Mouse (Mus musculus) limb, embryonic 15.5 days (tissue): Measurements from ENCODE around the gene Mad2l2. TPM values are rescaled to one million over a fixed set of nuclear protein-coding genes. Genes with fewer than 3 reads are reported as not detected.
"Not testable (repeated sequence)": the region's sequence is repeated elsewhere in the genome, so short reads cannot be mapped to it uniquely, and the experiment has no call there.

ENCODE experiments used
- ATAC-seq: fragments of 200-750 bp; cut with Nextera tagmentation; 2 replicates; pipeline ENCODE4 v1.8.0; 2017; ENCODE audit warnings: low read depth, moderate TSS enrichment; ENCODE audit not compliant: insufficient number of reproducible peaks, low FRiP score, low TSS enrichment
- H3K27ac ChIP-seq: fragments of 300-500 bp; sonication (generic); 2 replicates; pipeline ENCODE4 v1.5.1; 2015; ENCODE audit warnings: moderate library complexity, mild to moderate bottlenecking, inconsistent platforms
- H3K27me3 ChIP-seq: fragments of 300-500 bp; sonication (generic); 2 replicates; pipeline ENCODE4 v1.6.1; 2015; ENCODE audit warnings: inconsistent platforms
- H3K36me3 ChIP-seq: fragments of 300-500 bp; sonication (generic); 2 replicates; pipeline ENCODE4 v1.6.1; 2015; ENCODE audit warnings: inconsistent platforms
- H3K4me1 ChIP-seq: fragments of 300-500 bp; sonication (generic); 2 replicates; pipeline ENCODE4 v1.6.1; 2015; ENCODE audit warnings: inconsistent platforms
- H3K4me2 ChIP-seq: fragments of 300-500 bp; sonication (generic); 2 replicates; pipeline ENCODE4 v1.6.1; 2015; ENCODE audit warnings: mild to moderate bottlenecking, inconsistent platforms
- H3K4me3 ChIP-seq: fragments of 300-500 bp; sonication (generic); 2 replicates; pipeline ENCODE4 v1.5.1; 2015; ENCODE audit warnings: mild to moderate bottlenecking, inconsistent platforms
- H3K9ac ChIP-seq: fragments of 300-500 bp; sonication (generic); 2 replicates; pipeline ENCODE4 v1.6.1; 2015; ENCODE audit warnings: inconsistent platforms
- H3K9me3 ChIP-seq: fragments of 300-500 bp; sonication (generic); 2 replicates; pipeline ENCODE4 v1.6.1; 2016; ENCODE audit warnings: inconsistent platforms
- WGBS: fragments of 180-500 bp; shearing (Covaris S2); methylation state at CpG from one replicate; pipeline ENCODE4 v1.1.7; 2015; 5-methylcytosine and 5-hydroxymethylcytosine counted together
- microRNA-seq: library from miRNA; unstranded; fragments of <30 nt; microRNA quantifications from one replicate; pipeline ENCODE4, GENCODE M21; 2016
- polyA plus RNA-seq: library from polyadenylated mRNA; unstranded; fragments of >200 nt; fragmentation: Nextera tagmentation; extraction: Ambion mirVana; gene quantifications from 2 replicates; pipeline ENCODE4 v1.2.1, GENCODE M21; 2015

Mad2l2 gene
- polyA plus RNA-seq, 1 experiment from 2014 or later, result 47.7 TPM

GRCm38 (mm10) chr4:148182363-148182762, 52.2 kb downstream of the Mad2l2 start:
- no peak for ATAC-seq
- peaks cover 8% of the 10 kb centered on the region for H3K4me1 ChIP-seq
- H3K4me2 ChIP-seq, result no peak overlapping the region
- no peaks in the 10 kb centered on the region for H3K36me3 ChIP-seq
- no peak overlapping the region for H3K27ac ChIP-seq
- WGBS, result 26% methylated on average over 8 of the region's 8 CpGs
- no peak overlapping the region for H3K4me3 ChIP-seq
- H3K9me3 ChIP-seq, result no peaks in the 10 kb centered on the region
- peaks cover 9% of the 10 kb centered on the region for H3K27me3 ChIP-seq
- H3K9ac ChIP-seq, result no peak overlapping the region

DNA sequence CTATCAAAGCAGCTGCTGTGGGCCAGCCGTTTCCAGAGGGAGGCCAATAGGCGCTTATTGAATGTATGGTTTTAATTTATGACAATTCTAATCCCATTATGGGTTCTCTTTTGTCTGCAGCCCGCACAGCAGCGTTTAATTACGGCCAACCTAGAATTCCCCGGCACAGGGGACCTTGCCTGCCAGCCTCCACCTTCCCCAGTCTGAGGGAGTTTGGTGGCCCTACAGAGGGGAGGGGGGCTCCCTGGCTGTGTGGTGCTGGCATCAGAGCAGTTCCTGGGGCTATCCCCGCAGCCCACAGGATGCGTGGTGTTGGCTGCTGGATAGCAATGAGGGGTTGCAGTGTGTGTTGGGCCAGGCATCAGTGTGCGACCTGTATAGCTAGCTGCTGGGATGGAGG, 54.4 kb downstream of the Mad2l2 start:
- H3K4me1 ChIP-seq, result peaks cover 8% of the 10 kb centered on the region
- H3K36me3 ChIP-seq, result no peaks in the 10 kb centered on the region
- H3K4me3 ChIP-seq, result no peak overlapping the region
- H3K27me3 ChIP-seq, result no peaks in the 10 kb centered on the region
- 15% methylated on average over 9 of the region's 9 CpGs for WGBS
- no peak for ATAC-seq
- H3K9ac ChIP-seq, result no peak overlapping the region
- H3K9me3 ChIP-seq, result no peaks in the 10 kb centered on the region
- H3K4me2 ChIP-seq, result no peak overlapping the region
- no peak overlapping the region for H3K27ac ChIP-seq

DNA sequence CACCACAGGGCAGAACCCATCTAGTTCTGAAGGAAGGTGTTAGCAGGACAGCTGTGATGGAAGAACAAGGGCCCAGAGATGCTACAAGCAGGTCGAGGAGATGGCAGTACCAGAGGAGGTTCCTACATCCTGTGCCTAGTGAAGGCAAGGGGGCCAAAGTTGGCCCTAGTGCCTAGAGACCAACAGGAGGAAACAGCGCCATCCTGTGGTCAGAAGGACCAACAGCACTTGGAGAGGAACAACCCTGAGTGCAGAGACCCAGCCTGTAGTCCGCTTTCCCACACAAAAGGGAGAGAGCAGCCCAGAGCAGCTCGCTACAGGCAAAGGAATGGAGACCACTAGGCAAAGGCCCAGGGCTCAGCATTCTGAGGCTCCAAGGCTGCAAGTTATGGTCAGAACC, 55.6 kb downstream of the Mad2l2 start:
- H3K4me2 ChIP-seq, result no peak overlapping the region
- H3K9ac ChIP-seq, result no peak overlapping the region
- no peaks in the 10 kb centered on the region for H3K27me3 ChIP-seq
- peaks cover 8% of the 10 kb centered on the region for H3K4me1 ChIP-seq
- H3K4me3 ChIP-seq, result no peak overlapping the region
- 70% methylated on average over 4 of the region's 4 CpGs for WGBS
- H3K9me3 ChIP-seq, result no peaks in the 10 kb centered on the region
- no peaks in the 10 kb centered on the region for H3K36me3 ChIP-seq
- no peak overlapping the region for H3K27ac ChIP-seq
- ATAC-seq, result no peak

- H3K36me3 ChIP-seq, H3K9me3 ChIP-seq, H3K4me3 ChIP-seq, ATAC-seq, H3K27ac ChIP-seq, H3K4me2 ChIP-seq, H3K27me3 ChIP-seq, H3K4me1 ChIP-seq, H3K9ac ChIP-seq: not testable (repeated sequence)
- WGBS, result 83% methylated on average over 1 of the region's 1 CpGs
Observed at GRCm38 (mm10) chr4:148188767-148189166, 58.6 kb downstream of the Mad2l2 start.

DNA sequence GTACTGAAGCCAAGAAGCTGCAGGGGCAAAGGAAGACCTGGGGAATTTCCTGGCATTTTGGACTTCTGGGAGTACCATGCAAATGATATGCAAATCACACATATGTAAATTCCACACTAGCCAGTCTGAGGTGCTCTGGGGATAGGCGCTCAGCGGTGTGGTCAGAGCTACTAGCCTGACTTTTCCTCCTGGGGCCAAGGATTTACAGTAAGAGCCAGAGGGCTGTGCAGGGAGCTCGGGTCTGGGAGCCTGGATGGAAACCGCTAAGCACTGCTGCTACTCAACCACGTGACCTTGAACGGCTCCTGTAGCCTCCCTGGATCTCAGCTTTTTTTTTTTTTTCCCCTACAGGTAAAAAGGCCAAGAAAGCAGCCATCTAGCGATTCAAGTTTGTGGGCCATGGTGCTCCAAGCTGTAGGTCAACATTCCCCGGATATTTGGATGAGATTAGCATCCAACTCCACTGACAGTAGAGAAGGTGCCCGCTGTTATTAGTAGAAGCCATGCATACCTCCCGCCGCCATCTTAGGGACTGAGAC, 62.6 kb downstream of the Mad2l2 start:
- Histone ChIP-seq H3K4me2 (no peak overlapping the region), H3K4me3 (no peak overlapping the region), H3K36me3 (no peaks in the 10 kb centered on the region), H3K4me1 (no peaks in the 10 kb centered on the region), H3K27me3 (no peaks in the 10 kb centered on the region), H3K9ac (no peak overlapping the region), H3K9me3 (no peaks in the 10 kb centered on the region), H3K27ac (no peak overlapping the region)
- WGBS, result 31% methylated on average over 11 of the region's 11 CpGs
- no peak for ATAC-seq

DNA sequence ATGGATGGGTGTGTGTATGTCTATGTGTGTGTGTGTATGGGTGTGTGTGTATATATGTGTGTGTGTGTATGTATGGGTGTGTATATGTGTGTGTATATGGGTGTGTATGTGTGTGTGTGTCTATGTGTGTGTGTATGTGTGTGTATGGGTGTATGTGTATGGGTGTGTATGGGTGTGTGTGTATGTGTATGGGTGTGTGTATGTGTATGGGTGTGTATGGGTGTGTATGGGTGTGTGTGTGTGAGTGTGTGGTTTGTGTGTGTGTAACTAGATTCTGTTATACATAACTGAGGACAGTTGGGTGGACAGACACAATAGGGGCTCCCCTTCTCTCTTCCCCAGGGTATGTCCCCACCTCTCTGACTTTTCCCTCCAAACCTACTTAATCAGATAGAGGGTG, 64.2 kb downstream of the Mad2l2 start:
- Histone ChIP-seq H3K36me3 (no peaks in the 10 kb centered on the region), H3K4me1 (no peaks in the 10 kb centered on the region), H3K4me2 (no peak overlapping the region), H3K9me3 (no peaks in the 10 kb centered on the region), H3K27me3 (no peaks in the 10 kb centered on the region), H3K4me3 (no peak overlapping the region), H3K27ac (no peak overlapping the region), H3K9ac (no peak overlapping the region)
- 0 out of 2 replicates have a peak, but pooled peaks have one; percentile 35 for ATAC-seq

Small RNAs within 50 kb of the gene (microRNA-seq; reads per million reads assigned to microRNA genes)
- gene Mir7022, result not detected

Other genes starting within 250 kb of the Mad2l2 start
- 37.8 and 42.5 TPM in 2 replicates for gene Mfn2, start 225.7 kb upstream of the Mad2l2 start, polyA plus RNA-seq
- 123 and 129 TPM in 2 replicates for gene Plod1, start 193.6 kb upstream of the Mad2l2 start, polyA plus RNA-seq
- gene 2510039O18Rik, start 189.5 kb upstream of the Mad2l2 start, polyA plus RNA-seq, result 13.6 and 16.4 TPM in 2 replicates
- gene Nppb, start 144.6 kb upstream of the Mad2l2 start, polyA plus RNA-seq, result 0.19 TPM in 1 of 2 replicates, not detected in the other
- gene Nppa, start 129.7 kb upstream of the Mad2l2 start, polyA plus RNA-seq, result not detected in 2 replicates
- gene Clcn6, start 91.6 kb upstream of the Mad2l2 start, polyA plus RNA-seq, result 6.5 and 6.8 TPM in 2 replicates
- gene Mthfr, start 91.3 kb upstream of the Mad2l2 start, polyA plus RNA-seq, result 23.0 and 24.7 TPM in 2 replicates
- gene Agtrap, start 42.4 kb upstream of the Mad2l2 start, polyA plus RNA-seq, result 14.8 and 15.9 TPM in 2 replicates
- 0.22 and 0.29 TPM in 2 replicates for gene Draxin, start 314 bp downstream of the Mad2l2 start, polyA plus RNA-seq
- gene Fbxo6, start 21.8 kb downstream of the Mad2l2 start, polyA plus RNA-seq, result 18.0 and 20.8 TPM in 2 replicates
- gene Fbxo44, start 30.1 kb downstream of the Mad2l2 start, polyA plus RNA-seq, result 5.2 and 6.5 TPM in 2 replicates
- gene Fbxo2, start 30.2 kb downstream of the Mad2l2 start, polyA plus RNA-seq, result 4.2 and 4.5 TPM in 2 replicates
- 0.07 and 0.13 TPM in 2 replicates for gene Disp3, start 157.6 kb downstream of the Mad2l2 start, polyA plus RNA-seq